In the genomic region with DNA sequence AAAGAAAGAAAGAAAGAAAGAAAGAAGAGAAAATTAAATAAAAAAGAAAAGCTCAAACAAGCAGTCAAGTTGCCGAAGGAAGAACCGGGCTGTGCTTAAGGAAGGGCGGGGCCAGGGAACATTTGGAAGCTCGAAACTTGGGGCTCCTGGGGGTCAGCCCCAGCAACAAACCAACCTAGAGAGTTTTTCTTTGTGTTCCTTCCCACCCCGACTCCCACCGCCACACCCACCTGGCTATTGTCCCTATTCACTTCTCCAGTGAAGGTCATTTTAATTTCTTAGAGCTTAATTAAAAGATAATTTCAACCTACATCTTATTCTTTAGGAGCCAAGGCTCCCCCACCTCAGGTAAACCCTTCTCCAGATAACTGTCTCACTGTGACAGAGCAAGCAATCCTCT, we compare ENCODE assay signal across 8 mouse cellular contexts. TPM values are rescaled to one million over a fixed set of nuclear protein-coding genes. Genes with fewer than 3 reads are reported as not detected.
DNase-seq lines count a peak whose midpoint lies in the region; ATAC-seq and TF ChIP-seq lines count a peak whose summit lies in the region.

No protein-coding gene starts in this region.

- H3K9me3 ChIP-seq in embryonic facial prominence, embryonic 12.5 days: no peaks in the 10 kb centered on the region
- H3K9me3 ChIP-seq in hindbrain, embryonic 15.5 days: no peaks in the 10 kb centered on the region
- no peaks in the 10 kb centered on the region for H3K9me3 ChIP-seq in midbrain, embryonic 12.5 days

- 0 out of 2 replicates have a peak overlapping the region, but pooled peaks have one; percentile 22 for H3K4me3 ChIP-seq in kidney, adult 2 months (ENCODE audit: insufficient read depth, low read depth, low read length)
- no peak overlapping the region for H3K4me3 ChIP-seq in embryonic facial prominence, embryonic 12.5 days
- no peak overlapping the region for H3K4me3 ChIP-seq in hindbrain, embryonic 15.5 days
- 0 out of 2 replicates have a peak overlapping the region, but pooled peaks have one; percentile 12 for H3K4me3 ChIP-seq in midbrain, embryonic 12.5 days

- no peak overlapping the region for H3K9ac ChIP-seq in embryonic facial prominence, embryonic 12.5 days
- no peak overlapping the region for H3K9ac ChIP-seq in hindbrain, embryonic 15.5 days
- no peak overlapping the region for H3K9ac ChIP-seq in midbrain, embryonic 12.5 days (replicated peaks)

- H3K4me2 ChIP-seq in embryonic facial prominence, embryonic 12.5 days (replicated peaks): peak overlapping the region; percentile 32
- peak overlapping the region; percentile 42 for H3K4me2 ChIP-seq in hindbrain, embryonic 15.5 days
- H3K4me2 ChIP-seq in midbrain, embryonic 12.5 days (replicated peaks): peak overlapping the region; percentile 41

- no peak for TF ChIP-seq CTCF in kidney, adult 2 months (conservative IDR thresholded peaks at IDR 0.05; ENCODE audit: insufficient read depth, insufficient read length, low read depth, low read length)

- WGBS in kidney, adult 2 months: 16% methylated on average over 6 of the region's 6 CpGs
- 5% methylated on average over 6 of the region's 6 CpGs for WGBS in embryonic facial prominence, embryonic 12.5 days
- 12% methylated on average over 6 of the region's 6 CpGs for WGBS in hindbrain, embryonic 15.5 days
- 11% methylated on average over 6 of the region's 6 CpGs for WGBS in midbrain, embryonic 12.5 days

- ATAC-seq in embryonic facial prominence, embryonic 12.5 days (ENCODE audit: insufficient number of reproducible peaks, insufficient read depth, low FRiP score, low TSS enrichment): no peak
- no peak for ATAC-seq in hindbrain, embryonic 15.5 days (ENCODE audit: low FRiP score, low read depth)
- ATAC-seq in midbrain, embryonic 12.5 days (ENCODE audit: low FRiP score, low read depth): no peak

- no peaks in the 10 kb centered on the region for H3K27me3 ChIP-seq in kidney, adult 2 months (replicated peaks; ENCODE audit: control insufficient read depth, insufficient read depth, low read length)
- H3K27me3 ChIP-seq in embryonic facial prominence, embryonic 12.5 days: no peaks in the 10 kb centered on the region
- H3K27me3 ChIP-seq in hindbrain, embryonic 15.5 days: no peaks in the 10 kb centered on the region
- peaks cover 16% of the 10 kb centered on the region; the same call in 1 of the 2 replicates for H3K27me3 ChIP-seq in midbrain, embryonic 12.5 days

- no peaks in the 10 kb centered on the region for H3K36me3 ChIP-seq in kidney, adult 2 months (ENCODE audit: control insufficient read depth, insufficient read depth, low read length)
- H3K36me3 ChIP-seq in embryonic facial prominence, embryonic 12.5 days: no peaks in the 10 kb centered on the region
- no peaks in the 10 kb centered on the region for H3K36me3 ChIP-seq in hindbrain, embryonic 15.5 days
- no peaks in the 10 kb centered on the region for H3K36me3 ChIP-seq in midbrain, embryonic 12.5 days

- H3K4me1 ChIP-seq in kidney, adult 2 months (ENCODE audit: control insufficient read depth, insufficient read depth, low read length): no peaks in the 10 kb centered on the region
- 0 out of 2 replicates have a peak, but pooled peaks cover 9% of the 10 kb centered on the region for H3K4me1 ChIP-seq in embryonic facial prominence, embryonic 12.5 days
- H3K4me1 ChIP-seq in hindbrain, embryonic 15.5 days (replicated peaks): peaks cover 5% of the 10 kb centered on the region
- peaks cover 10% of the 10 kb centered on the region for H3K4me1 ChIP-seq in midbrain, embryonic 12.5 days

- DNase-seq in kidney, adult 2 months: no peak
- no peak for DNase-seq in kidney, adult 11 months
- no peak for DNase-seq in adrenal gland, adult 18-20 months (ENCODE audit: low spot score in 2 of 2)
- no peak for DNase-seq in gastrocnemius, postnatal 4 days (ENCODE audit: low spot score in 2 of 2)
- DNase-seq in kidney, adult 9 months: no peak

- no peak overlapping the region for H3K27ac ChIP-seq in kidney, adult 2 months (ENCODE audit: insufficient read depth, low read depth, low read length)
- H3K27ac ChIP-seq in embryonic facial prominence, embryonic 12.5 days: no peak overlapping the region
- no peak overlapping the region for H3K27ac ChIP-seq in hindbrain, embryonic 15.5 days (replicated peaks)
- H3K27ac ChIP-seq in midbrain, embryonic 12.5 days (replicated peaks): no peak overlapping the region

- TF ChIP-seq POLR2A in kidney, adult 2 months (IDR thresholded peaks at IDR 0.05; ENCODE audit: low read depth, low read length): no peak

RNA-seq across cellular contexts. Expression of gene Uso1, which starts 25.6 kb away (rescaled TPM):
- polyA plus RNA-seq in kidney, adult 2 months (2012; rRNA removed): 23.0 and 28.7 TPM in 2 replicates
- 45.7 and 49.3 TPM in 2 replicates for polyA plus RNA-seq in embryonic facial prominence, embryonic 12.5 days (2016; fragmentation: Nextera tagmentation; extraction: Ambion mirVana)
- 38.7 and 44.6 TPM in 2 replicates for polyA plus RNA-seq in hindbrain, embryonic 15.5 days (2015; fragmentation: Nextera tagmentation; extraction: Ambion mirVana)
- 50.5 and 52.0 TPM in 2 replicates for polyA plus RNA-seq in midbrain, embryonic 12.5 days (2016; fragmentation: Nextera tagmentation; extraction: Ambion mirVana)
- total RNA-seq in adrenal gland, adult 18-20 months (2021): 10 to 100 TPM; 81.8 to 98.8 TPM
- total RNA-seq in gastrocnemius, postnatal 4 days (2021): 10 to 100 TPM; 75.5 to 85.8 TPM

RNA-seq across cellular contexts. Expression of gene G3bp2, which starts 28.7 kb away (rescaled TPM):
- polyA plus RNA-seq in kidney, adult 2 months (2012; rRNA removed): 15.1 and 20.6 TPM in 2 replicates
- 218 and 225 TPM in 2 replicates for polyA plus RNA-seq in embryonic facial prominence, embryonic 12.5 days (2016; fragmentation: Nextera tagmentation; extraction: Ambion mirVana)
- polyA plus RNA-seq in hindbrain, embryonic 15.5 days (2015; fragmentation: Nextera tagmentation; extraction: Ambion mirVana): 325 and 337 TPM in 2 replicates
- 303 and 317 TPM in 2 replicates for polyA plus RNA-seq in midbrain, embryonic 12.5 days (2016; fragmentation: Nextera tagmentation; extraction: Ambion mirVana)
- total RNA-seq in adrenal gland, adult 18-20 months (2021): 100 to 1,000 TPM; 117 to 135 TPM
- 10 to 100 TPM; 68.6 to 70.1 TPM for total RNA-seq in gastrocnemius, postnatal 4 days (2021)

Comparison
In these comparisons a context has a peak if more than half of its experiments do, and no peak if none do; other contexts are left out.
1. H3K4me3 ChIP-seq: peak in kidney, adult 2 months (single experiment) and midbrain, embryonic 12.5 days (single experiment); none in embryonic facial prominence, embryonic 12.5 days (single experiment) and hindbrain, embryonic 15.5 days (single experiment).
2. RNA of gene G3bp2, which starts 28.7 kb away (polyA plus RNA-seq): 325 to 337 TPM in hindbrain, embryonic 15.5 days, 303 to 317 TPM in midbrain, embryonic 12.5 days and 218 to 225 TPM in embryonic facial prominence, embryonic 12.5 days; 15.1 to 20.6 TPM in kidney, adult 2 months; every median in the first group is over 10 times any median in the second.
3. Peak in every context shown above with its lines, with median percentiles within 50 percentile points of each other: H3K4me2 ChIP-seq.